Mouse (Mus musculus): Measurements from ENCODE around the gene Dnah6. TPM values are rescaled to one million over a fixed set of nuclear protein-coding genes. Genes with fewer than 3 reads are reported as not detected.

Dnah6 gene
- polyA plus RNA-seq, 2 experiments from 2014 or later, result 0.13 TPM; not detected in 1

Other genes with a start within 250 kb of the Dnah6 start
- 100 to 1,000 TPM; 126 to 143 TPM for gene Suclg1, start 26.7 kb upstream of the Dnah6 start, polyA plus RNA-seq (2017; shearing (Covaris generic))
- gene 4931417E11Rik, start 248.0 kb upstream of the Dnah6 start, polyA plus RNA-seq (2017; shearing (Covaris generic)), result not detected

Measured in activated CD4-positive, CD25-positive, alpha-beta regulatory T cell, adult 4 months (primary cell).